Mouse (Mus musculus) heart, postnatal 36 days (tissue): ENCODE data around the gene Mcf2l. TPM values are rescaled to one million over a fixed set of nuclear protein-coding genes. Genes with fewer than 3 reads are reported as not detected.

Experiments
- DNase-seq, 2 experiments: peaks; one replicate each; pipeline ENCODE4 v3.0.0; 2021 to 2022
- intact Hi-C: fragments of 180-260 bp; cut with DNase I; formaldehyde crosslinking; loops from one replicate; pipeline ENCODE4 v1.15.1; 2025
- total RNA-seq, 2 experiments: library from RNA; stranded (reverse); gene quantifications; 2 replicates each; pipeline ENCODE4 v1.2.3; 2021

Gene Mcf2l
- total RNA-seq, 2 experiments from 2014 or later, result 53.3 to 77.9 TPM

DNA sequence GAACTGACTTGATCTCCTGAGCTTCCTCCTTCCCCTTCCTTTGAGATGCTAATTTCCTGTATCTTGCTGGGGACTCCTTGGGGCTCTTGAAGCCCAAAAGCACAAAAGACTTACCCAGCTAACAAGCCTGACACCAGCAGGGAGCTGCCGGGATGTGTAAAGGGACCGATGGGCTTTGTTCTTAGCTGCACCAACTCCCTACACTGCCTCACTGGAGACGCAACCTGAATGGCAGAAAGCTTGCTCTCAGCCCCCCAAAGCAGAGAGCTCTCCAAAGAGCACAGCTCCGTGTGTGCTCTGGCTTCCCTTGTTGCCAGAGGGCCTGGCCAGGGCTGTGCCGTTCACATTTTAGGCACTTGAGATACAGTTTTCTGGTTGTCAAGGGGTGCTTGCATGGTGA lies 2.1 kb upstream of the Mcf2l start:
- no peak for DNase-seq
- intact Hi-C loops, result no loop called here

DNA sequence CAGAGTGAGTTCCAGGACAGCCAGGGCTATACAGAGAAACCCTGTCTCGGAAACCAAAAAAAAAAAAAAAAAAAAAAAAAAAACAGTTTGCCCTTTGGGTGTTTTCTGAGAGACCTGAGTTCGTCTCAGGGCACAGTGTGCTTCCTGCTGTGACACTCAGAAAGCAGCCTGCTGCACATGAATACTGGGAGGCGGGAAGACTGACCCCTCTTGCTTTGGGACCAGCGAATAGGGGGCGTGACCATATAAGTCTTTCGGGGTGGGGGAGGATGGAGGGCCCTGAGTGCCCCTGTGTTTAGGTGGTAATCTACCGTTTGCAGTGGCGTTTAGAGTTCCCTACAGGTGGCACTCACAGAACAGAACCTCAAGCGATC lies 636 bp upstream of the Mcf2l start:
- no peak for DNase-seq
- intact Hi-C loops, result no loop called here

DNA sequence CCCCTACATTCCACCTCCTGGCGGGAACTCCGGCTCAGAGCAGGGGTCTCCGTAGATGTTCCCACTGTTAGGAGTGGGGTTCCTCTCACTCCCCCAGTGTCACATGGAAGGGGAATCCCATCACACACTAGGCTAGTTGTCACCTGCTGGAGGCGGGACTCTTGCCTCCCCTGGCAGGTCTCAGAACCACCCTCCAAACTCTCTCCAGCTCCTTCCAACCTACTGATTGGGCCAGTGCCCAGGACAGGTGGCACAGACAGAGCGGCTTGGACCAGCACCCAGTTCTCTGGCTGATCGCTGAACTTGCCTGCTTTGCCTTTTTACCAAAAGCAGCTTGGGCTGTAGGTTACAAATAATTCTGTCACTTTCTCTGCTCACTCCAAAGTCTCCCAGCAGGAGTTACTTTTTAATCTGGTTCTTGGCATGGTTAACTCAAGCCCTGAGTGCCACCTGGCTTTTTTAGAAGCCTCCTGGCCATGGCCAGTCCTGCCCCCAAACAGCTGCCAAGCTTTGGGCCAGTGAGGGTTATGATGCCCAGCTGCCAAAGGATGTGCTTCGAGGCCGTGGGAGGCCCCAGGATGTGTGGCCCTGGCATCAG lies 687 bp downstream of the Mcf2l start:
- no peak for DNase-seq
- intact Hi-C loops, result no loop called here

DNA sequence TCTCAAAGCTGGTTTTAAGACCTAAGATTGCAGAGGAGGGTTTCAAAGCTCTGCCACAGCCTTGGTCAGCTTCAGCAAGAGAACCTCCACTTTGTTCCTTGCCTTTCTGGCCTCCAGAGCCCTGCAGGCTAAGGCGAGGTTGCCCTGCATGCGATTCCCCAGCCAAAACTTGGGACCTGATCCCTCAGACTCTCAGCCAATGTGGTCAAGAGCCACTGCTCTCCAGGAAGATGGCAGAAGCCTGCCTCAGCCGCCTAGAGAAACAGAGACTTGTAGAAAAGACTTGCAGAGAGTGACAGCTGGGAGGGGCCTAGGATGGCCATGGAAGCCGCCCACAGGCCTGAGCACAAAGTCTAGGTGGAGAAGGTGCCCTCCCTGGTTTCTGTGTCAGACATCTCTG lies 1.4 kb downstream of the Mcf2l start:
- no peak for DNase-seq
- intact Hi-C loops, result no loop called here

DNA sequence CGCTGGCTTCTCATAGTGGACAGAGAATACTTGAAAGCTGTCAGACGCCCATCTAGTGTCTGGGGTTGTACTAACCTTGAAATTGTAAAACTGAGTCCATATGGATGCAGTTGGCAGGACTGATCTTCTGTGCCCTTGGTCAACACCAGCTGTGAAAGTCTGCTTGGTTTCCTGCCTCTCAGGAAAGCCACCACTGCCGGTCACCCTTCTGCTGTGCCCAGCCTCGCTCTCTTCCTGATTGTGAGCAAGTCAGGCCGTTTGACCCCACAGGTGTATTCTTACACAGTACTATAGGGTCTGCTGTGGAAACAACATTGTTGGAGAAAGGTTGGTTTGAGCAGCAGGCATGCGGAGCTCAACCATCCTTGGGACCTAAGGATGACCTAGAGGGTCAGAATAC lies 3.5 kb downstream of the Mcf2l start:
- intact Hi-C loops, result no loop called here
- DNase-seq, result no peak

DNA sequence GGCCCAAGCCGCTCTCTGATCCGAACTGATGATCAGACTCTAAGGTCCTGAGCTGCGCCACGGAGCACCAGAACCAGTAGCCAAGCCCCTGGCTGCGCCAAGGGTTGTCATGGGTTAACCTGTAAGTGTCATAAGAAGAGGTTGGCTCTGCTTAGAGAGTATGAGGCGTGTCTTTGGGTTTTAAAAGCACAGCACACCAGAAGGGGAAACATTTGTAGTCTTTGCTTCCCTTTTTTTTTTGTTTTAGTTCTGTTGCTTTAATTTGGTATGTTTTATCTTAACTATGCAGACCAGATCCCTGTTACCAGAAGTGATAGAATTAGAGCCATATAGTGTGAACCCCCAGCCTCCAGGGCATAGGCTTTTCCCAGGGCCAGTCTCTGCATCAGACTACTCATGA lies 6.6 kb downstream of the Mcf2l start:
- intact Hi-C loops, result no loop called here

DNA sequence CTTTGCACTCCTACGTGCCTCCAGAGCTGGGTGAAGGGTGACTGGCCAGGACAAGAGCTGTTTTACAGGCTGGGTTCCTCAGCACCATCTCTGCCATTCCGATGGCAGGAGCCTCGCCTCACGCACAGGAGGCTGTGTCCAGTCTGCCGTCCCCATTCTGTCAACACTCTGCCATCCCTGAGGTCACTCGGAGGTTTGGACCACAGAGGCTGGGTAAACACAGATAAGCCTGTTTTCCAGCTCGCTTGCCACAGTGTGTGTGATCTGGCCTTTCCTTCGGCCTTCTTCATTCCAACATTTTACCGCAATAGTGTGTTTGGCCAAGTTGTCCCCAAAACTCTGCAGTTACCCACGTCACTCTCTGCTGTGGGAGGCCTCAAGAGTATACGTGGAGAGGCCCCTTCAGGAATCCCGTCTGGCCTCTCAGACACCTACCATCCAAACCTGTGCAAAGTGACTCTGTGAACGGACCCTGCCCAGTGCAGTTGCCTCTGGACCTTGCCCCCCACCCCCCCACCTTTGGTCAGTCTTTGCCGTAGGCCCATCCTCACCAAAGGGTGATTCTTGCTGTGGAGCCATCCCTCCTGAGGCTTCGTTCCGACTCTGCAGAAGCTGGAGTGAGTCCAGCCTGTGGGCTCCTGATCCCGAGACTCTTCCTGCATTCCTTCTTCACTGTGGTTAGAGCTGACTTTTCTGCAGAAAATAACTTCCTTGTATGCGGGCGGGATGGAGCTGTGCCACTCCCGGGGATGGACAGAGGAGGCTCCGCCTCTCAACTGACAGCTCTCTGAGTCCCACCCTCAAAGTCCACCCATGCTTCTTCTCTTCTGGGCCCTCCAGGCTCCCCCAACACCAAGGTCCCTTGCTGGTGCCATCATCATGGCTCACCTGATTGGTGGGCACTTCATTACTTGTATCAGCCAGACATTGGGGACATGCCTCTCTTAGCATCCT lies 9.7 kb downstream of the Mcf2l start:
- DNase-seq, result no peak
- intact Hi-C loops, result no loop called here

More for the DNA sequence above, 6.6 kb downstream of the Mcf2l start:
- no peak for DNase-seq

DNA sequence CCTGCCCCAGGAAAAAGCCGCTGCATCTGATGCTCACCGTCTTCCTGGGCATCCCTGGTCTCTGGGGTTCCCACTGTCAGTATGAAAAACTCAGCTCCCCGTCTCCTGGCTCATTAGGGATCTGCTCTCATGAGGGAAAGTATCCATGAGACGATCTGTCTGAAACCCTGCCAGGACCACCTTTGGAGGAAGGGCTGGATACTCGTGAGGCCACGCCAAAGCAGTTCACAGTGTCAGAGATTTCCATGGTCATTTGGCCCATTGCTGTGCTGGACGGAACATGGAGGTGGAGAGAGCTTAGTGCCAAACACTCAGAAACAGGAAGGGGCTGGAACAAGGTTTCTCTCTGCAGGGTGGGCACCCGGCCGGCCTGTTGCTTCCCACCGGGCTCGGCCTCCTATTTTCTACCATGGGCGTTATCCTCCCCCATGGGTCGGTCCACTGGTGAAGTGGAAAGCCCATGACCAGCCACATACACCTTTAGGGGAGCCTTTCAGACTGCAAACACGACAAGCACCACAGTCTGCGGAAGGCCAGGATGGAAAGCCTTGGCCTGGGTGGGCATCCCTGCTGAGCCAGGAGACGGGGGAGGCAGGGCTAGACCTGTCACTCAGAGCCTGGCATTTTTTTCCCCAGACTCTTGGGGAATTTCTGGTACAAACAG lies 14.3 kb downstream of the Mcf2l start:
- intact Hi-C loops, result no loop called here
- DNase-seq, result no peak

DNA sequence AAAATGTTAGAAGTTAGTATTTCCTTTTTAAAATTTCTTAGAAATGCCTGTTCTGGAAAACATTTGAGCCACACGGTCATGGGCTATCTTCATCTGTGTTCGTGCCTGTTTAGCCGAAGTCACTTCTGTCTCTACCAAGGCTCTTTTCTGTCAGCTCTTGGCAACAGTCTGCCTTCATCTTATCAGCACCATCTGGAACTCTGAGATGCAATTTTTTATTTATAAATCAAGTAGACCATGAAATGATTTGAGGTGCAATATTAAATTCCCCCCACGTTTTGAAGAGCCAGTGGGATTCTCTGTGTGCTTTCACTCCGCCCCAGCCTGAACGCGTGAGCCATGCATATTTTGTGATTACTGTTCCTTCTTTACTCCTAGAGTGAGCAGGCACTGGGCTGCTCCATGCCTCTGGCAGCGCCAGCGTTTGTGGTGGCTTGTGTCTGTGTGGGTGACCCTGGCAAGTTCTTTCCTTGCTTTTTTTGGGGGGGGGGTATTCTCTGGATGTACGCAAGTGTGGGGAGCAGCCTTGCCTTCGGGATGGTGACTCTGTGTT lies 15.5 kb downstream of the Mcf2l start:
- intact Hi-C loops, result no loop called here
- DNase-seq, result no peak

DNA sequence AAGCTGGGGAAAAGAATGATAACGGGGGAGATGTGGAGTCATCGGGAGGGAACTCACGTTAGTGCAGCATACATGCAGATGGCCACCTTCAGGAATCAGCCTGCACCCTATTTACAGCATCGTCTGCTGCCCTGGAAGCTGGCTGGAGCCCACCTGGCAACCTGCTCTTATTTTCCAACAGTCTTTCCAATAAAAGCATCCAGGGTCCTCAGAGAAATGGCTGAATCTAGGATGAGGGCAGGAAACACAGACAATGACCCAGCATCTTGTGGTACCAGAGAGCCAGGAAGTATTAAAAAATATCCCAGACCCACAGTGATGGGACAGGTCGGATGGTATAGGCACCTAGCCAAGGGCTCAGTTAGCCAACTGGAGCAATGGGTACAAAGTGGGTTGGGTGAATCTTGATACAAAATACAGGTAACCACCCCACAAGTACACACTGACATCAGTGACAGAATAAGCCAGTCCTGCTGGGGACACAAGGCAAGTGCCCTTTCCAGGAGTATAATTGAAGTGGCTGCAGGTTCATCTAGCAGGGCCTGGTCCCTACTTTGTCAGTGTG lies 19.4 kb downstream of the Mcf2l start:
- no peak for DNase-seq
- intact Hi-C loops, result no loop called here

DNA sequence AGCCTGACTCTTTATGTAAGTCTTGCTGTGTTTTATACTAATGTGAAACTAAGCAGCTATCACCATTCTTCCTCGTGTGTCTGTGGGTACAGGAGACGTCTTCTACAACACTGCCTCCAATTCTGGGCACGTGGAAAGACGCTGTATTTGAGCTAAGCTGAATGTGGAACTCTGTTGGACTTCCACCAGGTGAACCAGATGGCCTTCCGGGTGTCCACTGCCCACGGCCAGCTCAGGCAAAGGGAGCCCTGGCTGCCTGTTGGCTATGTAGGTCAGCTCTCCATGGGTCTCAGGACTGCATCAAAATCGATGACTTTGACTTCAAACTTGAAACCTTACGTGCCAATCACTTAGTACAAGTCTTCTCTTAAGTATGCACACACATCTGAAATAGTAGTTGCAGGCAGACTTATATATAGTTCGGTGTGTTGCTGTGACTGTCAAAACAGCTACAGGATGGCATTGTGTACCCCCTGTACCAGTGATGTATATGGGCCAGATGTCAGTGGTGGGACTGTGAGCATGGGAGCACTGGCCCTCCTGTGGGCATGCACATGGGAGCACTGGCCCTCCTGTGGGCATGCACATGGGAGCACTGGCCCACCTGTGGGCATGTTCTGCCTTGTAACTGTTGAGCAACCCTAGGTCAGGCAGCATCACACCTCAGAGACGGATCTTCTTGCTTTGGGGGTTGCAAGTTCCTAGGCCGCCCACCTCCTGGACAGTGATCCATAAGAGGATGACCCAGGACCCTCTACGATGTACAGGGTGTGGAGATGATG lies 20.4 kb downstream of the Mcf2l start:
- no peak for DNase-seq
- intact Hi-C loops, result no loop called here

DNA sequence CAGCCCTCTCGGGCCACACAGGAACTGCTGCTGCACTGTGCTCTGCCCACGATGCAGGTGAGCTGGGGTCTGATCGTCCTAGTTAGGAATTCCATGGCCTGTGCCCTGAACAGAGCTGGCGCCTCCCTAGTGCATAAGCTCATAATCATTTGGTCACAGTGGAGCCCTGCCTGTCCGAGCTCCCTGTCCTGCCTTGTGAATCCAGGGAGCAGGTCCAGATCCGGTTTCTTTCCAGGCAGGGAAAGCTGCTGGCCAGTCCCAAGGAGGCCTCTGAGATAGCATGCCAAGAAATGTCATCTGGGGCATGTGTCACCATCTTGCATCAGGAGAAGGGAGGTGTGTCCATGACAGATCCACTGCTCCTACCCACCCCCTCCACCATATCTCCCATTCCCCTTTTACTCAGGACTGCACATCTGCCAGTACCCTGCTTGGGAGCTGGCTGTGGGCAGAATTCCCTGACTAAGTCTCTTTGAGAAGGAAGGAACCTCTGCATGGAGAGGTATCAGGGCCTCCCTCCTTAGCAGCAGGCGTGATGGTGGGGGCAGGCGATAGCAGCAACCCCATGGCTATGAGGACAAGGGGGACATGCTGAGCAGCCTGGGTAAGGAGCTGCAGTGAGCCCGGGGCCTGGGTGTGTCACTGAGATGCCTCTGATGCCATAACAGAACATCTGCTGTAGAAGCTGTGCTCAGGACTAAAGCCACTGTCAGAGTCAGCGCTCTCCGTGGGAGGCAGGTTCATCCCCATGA lies 21.4 kb downstream of the Mcf2l start:
- intact Hi-C loops, result loop anchor here (5.0 kb wide), 3 partner anchors 82 to 212 kb away; partner anchors contain the start of genes Cul4a and Pcid2
- no peak for DNase-seq

DNA sequence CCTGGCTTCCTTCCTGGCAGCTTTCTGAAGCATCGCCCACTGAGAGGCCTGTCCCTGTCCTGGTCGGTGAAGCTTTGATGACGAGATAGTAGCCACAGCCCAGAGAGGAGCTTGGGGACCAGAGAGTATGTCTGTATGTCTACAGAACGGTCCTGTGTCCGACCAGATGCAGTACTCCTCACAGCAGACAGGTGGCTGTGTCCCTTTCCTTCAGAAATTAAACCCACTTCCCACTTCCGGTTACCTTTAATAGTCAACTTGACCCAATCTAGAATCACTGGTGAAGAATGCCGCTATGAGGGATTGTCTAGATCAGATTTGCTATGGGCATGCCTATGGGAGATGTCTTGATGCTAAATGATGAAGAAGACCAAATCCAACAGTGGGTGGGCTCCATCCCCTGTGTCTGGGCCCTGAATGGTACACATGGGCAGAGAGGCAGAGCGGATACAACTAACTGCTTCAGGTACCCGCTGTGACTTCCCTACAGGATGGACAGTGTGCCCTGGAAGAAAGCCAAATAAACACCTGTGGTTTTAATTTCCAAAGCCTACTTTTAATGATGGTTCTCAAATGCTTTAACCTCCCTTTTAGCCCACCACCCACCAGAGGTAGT lies 22.0 kb downstream of the Mcf2l start:
- intact Hi-C loops, result loop anchor here (1.0 to 5.0 kb wide), 4 partner anchors 32 to 212 kb away; partner anchors contain the start of genes Cul4a and Pcid2
- DNase-seq, result no peak

DNA sequence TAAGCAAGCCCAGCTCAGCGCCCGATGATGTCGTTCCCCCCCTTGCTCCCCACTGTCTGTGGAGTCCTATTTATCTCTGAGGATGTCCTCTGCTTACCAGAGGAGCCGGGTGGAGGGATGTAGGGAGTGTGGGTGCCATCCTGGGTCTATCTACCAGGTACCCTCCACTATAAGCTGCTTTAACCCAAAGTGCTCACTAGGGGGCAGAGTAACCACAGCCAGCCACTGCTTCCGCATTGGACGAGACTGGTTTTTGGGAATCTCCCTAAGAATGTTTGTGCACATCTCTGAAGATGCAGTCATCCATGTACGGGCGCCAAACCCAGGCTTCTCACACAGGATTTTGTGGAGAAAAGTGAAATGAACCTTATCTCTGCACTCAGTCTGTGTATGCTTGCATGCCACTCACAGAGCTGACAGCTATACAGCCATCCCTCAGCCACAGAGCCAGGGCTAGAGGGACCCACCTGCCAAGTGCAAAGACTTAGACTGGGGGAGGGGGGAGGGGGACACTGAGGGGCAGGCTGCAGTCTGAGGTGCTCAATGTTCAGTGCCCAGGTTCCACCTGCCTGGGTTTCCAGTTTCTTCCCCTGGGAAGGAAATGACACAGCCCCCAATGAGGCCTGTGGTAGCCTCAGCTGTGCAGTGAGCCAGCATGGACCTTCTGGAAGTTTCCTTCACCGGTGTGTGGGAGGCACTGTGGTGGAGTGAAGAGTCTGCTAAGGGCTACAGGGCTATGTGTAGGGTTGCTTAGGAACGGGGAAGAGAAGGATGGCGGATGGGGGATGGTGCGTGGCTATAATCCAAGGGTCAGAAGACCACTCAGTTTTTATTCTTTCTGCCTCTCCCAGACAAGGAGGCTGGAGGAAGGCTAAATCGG lies 23.1 kb downstream of the Mcf2l start:
- DNase-seq, result peak; percentile 54 to 59
- intact Hi-C loops, result loop anchor here (1.0 to 5.0 kb wide), 5 partner anchors 9 to 211 kb away; partner anchors contain the start of genes Cul4a and Pcid2

DNA sequence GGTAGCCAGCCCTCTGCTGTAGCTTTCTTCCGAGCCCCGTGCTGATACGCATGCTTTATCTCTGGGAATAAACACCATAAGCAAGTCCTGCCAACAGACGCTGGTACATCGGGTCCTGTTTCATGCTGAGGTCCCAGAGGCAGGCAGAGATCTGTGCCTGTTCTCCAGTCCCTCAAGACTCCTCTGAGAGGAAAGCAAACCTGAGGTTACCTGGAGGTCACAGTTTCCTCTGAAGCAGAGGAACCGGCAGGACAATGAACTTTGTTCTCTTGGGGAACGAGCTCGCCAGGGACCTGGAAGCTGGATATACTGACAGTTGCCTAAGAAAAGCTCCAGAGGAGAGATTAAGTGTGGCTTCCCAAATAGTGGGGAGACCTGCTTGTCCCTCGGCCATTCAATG lies 24.2 kb downstream of the Mcf2l start:
- intact Hi-C loops, result loop anchor here (1.0 to 5.0 kb wide), 4 partner anchors 7 to 209 kb away; partner anchors contain the start of genes Cul4a and Pcid2
- DNase-seq, result peak; percentile 25 to 38

DNA sequence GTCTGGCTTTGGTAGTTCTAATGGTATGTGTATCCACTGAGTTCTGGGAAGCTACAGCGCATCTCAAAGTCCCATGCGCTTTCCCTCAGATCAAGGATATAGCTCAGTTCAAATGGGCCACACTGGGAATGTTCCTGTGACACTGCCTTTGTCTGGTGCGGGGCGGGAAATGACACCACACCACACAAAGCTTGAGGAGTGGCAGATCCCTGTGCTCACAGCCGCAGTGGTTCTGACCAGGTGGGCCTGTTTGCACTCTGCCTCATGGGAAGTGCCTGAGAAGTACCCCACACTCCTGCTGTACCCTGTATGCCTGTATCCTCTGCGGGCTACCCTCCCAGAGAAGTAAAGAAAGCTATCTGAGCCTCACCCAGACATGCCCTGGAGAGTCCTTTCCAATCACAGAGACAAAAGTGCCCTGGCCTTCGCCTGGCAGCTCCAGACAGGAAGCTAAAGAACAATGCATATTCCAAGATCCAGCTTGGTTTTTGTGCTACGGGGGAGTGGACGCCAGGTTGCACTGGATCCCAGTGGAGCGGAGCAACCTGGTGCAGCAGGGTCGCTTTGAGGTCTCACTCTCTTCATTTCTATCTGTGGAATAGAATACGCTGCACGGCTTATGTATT lies 30.3 kb downstream of the Mcf2l start:
- intact Hi-C loops, result loop anchor here (10.0 kb wide), 1 partner anchor 521 kb away; no protein-coding TSS in a partner anchor
- DNase-seq, result peak; percentile 21 to 23

DNA sequence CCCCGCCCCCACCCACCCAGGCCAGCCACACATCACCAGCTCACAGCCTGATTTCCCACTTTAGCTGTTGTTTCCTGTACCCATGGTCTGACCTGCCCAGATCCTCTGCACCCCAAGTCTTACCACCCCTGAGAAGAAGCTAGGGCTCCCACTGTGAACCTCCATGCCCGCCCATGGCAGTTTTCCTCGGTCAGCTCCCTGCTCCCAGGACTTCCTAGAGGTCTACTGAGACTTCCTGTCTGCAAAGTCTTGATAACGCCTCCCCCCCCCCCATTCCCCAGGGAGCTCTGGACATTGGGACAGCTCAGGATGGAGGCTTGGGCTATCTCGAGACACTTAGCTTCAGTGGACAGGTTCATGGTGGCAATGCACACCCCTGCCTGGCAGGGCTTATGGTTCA lies 31.5 kb downstream of the Mcf2l start:
- intact Hi-C loops, result loop anchor here (1.0 to 10.0 kb wide), 3 partner anchors 8 to 520 kb away; no protein-coding TSS in a partner anchor
- no peak for DNase-seq
